Mouse (Mus musculus) forebrain, postnatal 0 days (tissue): ENCODE data around the gene Sft2d1. TPM values are rescaled to one million over a fixed set of nuclear protein-coding genes. Genes with fewer than 3 reads are reported as not detected.
A peak's percentile ranks its signal among the peaks of the same experiment; 100 is the strongest.

Experiments used
- ATAC-seq: fragments of 200-750 bp; cut with Nextera tagmentation; 2 replicates; pipeline ENCODE4 v1.8.0; 2017; ENCODE audit warnings: mild to moderate bottlenecking, moderate library complexity
- DNase-seq: peaks from one replicate; pipeline ENCODE4 v3.0.0-alpha.2; 2015
- H3K27ac ChIP-seq: fragments of 300-500 bp; sonication (generic); 2 replicates; pipeline ENCODE4 v1.5.1; 2014; ENCODE audit warnings: low read depth, mild to moderate bottlenecking, antibody characterized with exemption, low read length, moderate library complexity, mixed read lengths
- H3K27me3 ChIP-seq: fragments of 300-500 bp; sonication (generic); 2 replicates; pipeline ENCODE4 v1.6.1; 2014; ENCODE audit warnings: mild to moderate bottlenecking, low read length, mixed read lengths; ENCODE audit not compliant: insufficient read depth
- H3K36me3 ChIP-seq: fragments of 300-500 bp; sonication (generic); 2 replicates; pipeline ENCODE4 v1.6.1; 2014; ENCODE audit warnings: mild to moderate bottlenecking, moderate library complexity; ENCODE audit not compliant: insufficient read depth
- H3K4me1 ChIP-seq: fragments of 300-500 bp; sonication (generic); 2 replicates; pipeline ENCODE4 v1.6.1; 2014; ENCODE audit warnings: antibody characterized with exemption; ENCODE audit not compliant: insufficient read depth
- H3K4me2 ChIP-seq: fragments of 300-500 bp; sonication (generic); 2 replicates; pipeline ENCODE4 v1.6.1; 2014; ENCODE audit warnings: low read depth, mild to moderate bottlenecking, moderate library complexity
- H3K4me3 ChIP-seq: fragments of 300-500 bp; sonication (generic); 2 replicates; pipeline ENCODE4 v1.5.1; 2014; ENCODE audit warnings: low read depth, low read length, mixed read lengths
- H3K9ac ChIP-seq: fragments of 300-500 bp; sonication (generic); 2 replicates; pipeline ENCODE4 v1.6.1; 2014; ENCODE audit warnings: mild to moderate bottlenecking
- H3K9me3 ChIP-seq: fragments of 300-500 bp; sonication (generic); 2 replicates; pipeline ENCODE4 v1.6.1; 2016; ENCODE audit warnings: low read length
- CTCF ChIP-seq: sonication (generic); IDR thresholded peaks from 2 replicates; pipeline ENCODE4 v1.5.1; 2016; ENCODE audit warnings: antibody characterized with exemption, control low read depth, low read depth
- WGBS: fragments of 180-500 bp; shearing (Covaris S2); extraction: QIAGEN DNeasy Blood & Tissue Kit; methylation state at CpG from one replicate; pipeline ENCODE4 v1.1.7; 2014; 5-methylcytosine and 5-hydroxymethylcytosine counted together
- polyA plus RNA-seq: library from polyadenylated mRNA; unstranded; fragments of >200 nt; fragmentation: Nextera tagmentation; extraction: Ambion mirVana; gene quantifications from 2 replicates; pipeline ENCODE4 v1.2.1, GENCODE M21; 2015
- total RNA-seq: library from RNA; depleted of rRNA; stranded (reverse); fragments of >200 nt; gene quantifications from 2 replicates; pipeline ENCODE4 v1.2.3, GENCODE M21; 2014

Gene Sft2d1
- total and polyA plus RNA-seq, 2 experiments from 2014 or later, result 138 to 196 TPM

- DNase-seq (no peak), ATAC-seq (no peak)
- Histone ChIP-seq H3K27ac (no peak overlapping the region), H3K9me3 (no peaks in the 10 kb centered on the region), H3K4me2 (no peak overlapping the region), H3K4me3 (no peak overlapping the region), H3K4me1 (no peaks in the 10 kb centered on the region), H3K27me3 (no peaks in the 10 kb centered on the region; the same call in 1 of the 2 replicates), H3K36me3 (no peaks in the 10 kb centered on the region), H3K9ac (no peak overlapping the region)
- WGBS, result 65% methylated on average over 3 of the region's 3 CpGs
- no peak for TF ChIP-seq CTCF
These were observed 32.5 kb upstream of the Sft2d1 start for GRCm38 (mm10) chr17:8278356-8278755.

GRCm38 (mm10) chr17:8282821-8283525 lies 27.9 kb upstream of the Sft2d1 start, which contains the start of gene Mpc1:
Mpc1 (plus strand) TSS chr17:8282904.
- ATAC-seq (peak; percentile 64), DNase-seq (peak; percentile 75)
- Histone ChIP-seq H3K4me2 (peak within 1 kb of the TSS; percentile 97), H3K36me3 (no peaks in the 10 kb centered on the region), H3K4me3 (peak within 1 kb of the TSS; percentile 85), H3K27me3 (no peaks in the 10 kb centered on the region), H3K4me1 (peaks cover 12% of the 10 kb centered on the region), H3K27ac (peak within 1 kb of the TSS; percentile 98), H3K9me3 (no peaks in the 10 kb centered on the region), H3K9ac (peak within 1 kb of the TSS; percentile 93)
- 3% methylated on average over 35 of the region's 35 CpGs for WGBS
- no peak for TF ChIP-seq CTCF

- Histone ChIP-seq H3K27ac (peak overlapping the region; percentile 98), H3K27me3 (no peaks in the 10 kb centered on the region), H3K4me1 (peaks cover 12% of the 10 kb centered on the region), H3K9me3 (no peaks in the 10 kb centered on the region), H3K36me3 (no peaks in the 10 kb centered on the region), H3K9ac (peak overlapping the region; percentile 93), H3K4me2 (peak overlapping the region; percentile 97), H3K4me3 (peak overlapping the region; percentile 85)
- peak; percentile 98 for DNase-seq
- peak; percentile 98 for ATAC-seq
- under 1% methylated on average over 76 of the region's 77 CpGs for WGBS
- peak; percentile 58; the same call in 1 of the 2 replicates for TF ChIP-seq CTCF
These were observed 27.2 kb upstream of the Sft2d1 start for GRCm38 (mm10) chr17:8283526-8284253.

GRCm38 (mm10) chr17:8284254-8284661 lies 26.6 kb upstream of the Sft2d1 start:
- peak overlapping the region; percentile 93 for H3K9ac ChIP-seq
- TF ChIP-seq CTCF, result no peak; the same call in 1 of the 2 replicates
- DNase-seq, result no peak
- WGBS, result 2% methylated on average over 32 of the region's 32 CpGs
- H3K36me3 ChIP-seq, result peaks cover 4% of the 10 kb centered on the region; the same call in 1 of the 2 replicates
- ATAC-seq, result peak; percentile 4
- H3K4me3 ChIP-seq, result peak overlapping the region; percentile 85
- H3K27me3 ChIP-seq, result no peaks in the 10 kb centered on the region
- H3K27ac ChIP-seq, result peak overlapping the region; percentile 98
- H3K9me3 ChIP-seq, result no peaks in the 10 kb centered on the region
- peaks cover 12% of the 10 kb centered on the region for H3K4me1 ChIP-seq
- peak overlapping the region; percentile 97 for H3K4me2 ChIP-seq

GRCm38 (mm10) chr17:8285056-8285455 lies 25.8 kb upstream of the Sft2d1 start:
- Histone ChIP-seq H3K27me3 (no peaks in the 10 kb centered on the region), H3K9me3 (no peaks in the 10 kb centered on the region), H3K4me1 (peaks cover 12% of the 10 kb centered on the region), H3K27ac (no peak overlapping the region), H3K4me2 (peak overlapping the region; percentile 97), H3K36me3 (peaks cover 4% of the 10 kb centered on the region; the same call in 1 of the 2 replicates), H3K9ac (peak overlapping the region; percentile 93), H3K4me3 (peak overlapping the region; percentile 85)
- DNase-seq, result no peak
- no peak for ATAC-seq
- WGBS, result 50% methylated on average over 8 of the region's 8 CpGs
- TF ChIP-seq CTCF, result no peak

- Histone ChIP-seq H3K9ac (no peak overlapping the region), H3K4me1 (peaks cover 12% of the 10 kb centered on the region), H3K9me3 (no peaks in the 10 kb centered on the region), H3K4me3 (no peak overlapping the region), H3K27ac (no peak overlapping the region), H3K36me3 (peaks cover 4% of the 10 kb centered on the region; the same call in 1 of the 2 replicates), H3K4me2 (no peak overlapping the region), H3K27me3 (no peaks in the 10 kb centered on the region)
- DNase-seq (no peak), ATAC-seq (no peak)
- WGBS, result 85% methylated on average over 4 of the region's 4 CpGs
- no peak for TF ChIP-seq CTCF
These were observed 23.9 kb upstream of the Sft2d1 start for GRCm38 (mm10) chr17:8286987-8287386.
